Mouse (Mus musculus) megakaryocyte, embryonic 14.5 days (primary cell): ENCODE data around the gene Krtap4-16.
"Not testable (repeated sequence)": the region's sequence is repeated elsewhere in the genome, so short reads cannot be mapped to it uniquely, and the experiment has no call there.

ENCODE experiments used
- FLI1 ChIP-seq: IDR thresholded peaks from 2 replicates; pipeline ENCODE4 v1.6.1; 2012; ENCODE audit warnings: low read length, inconsistent platforms, mixed read lengths
- GATA1 ChIP-seq: IDR thresholded peaks from 3 replicates; pipeline ENCODE4 v1.6.1; 2012; ENCODE audit warnings: mixed read lengths, low read length, inconsistent platforms, borderline replicate concordance

DNA sequence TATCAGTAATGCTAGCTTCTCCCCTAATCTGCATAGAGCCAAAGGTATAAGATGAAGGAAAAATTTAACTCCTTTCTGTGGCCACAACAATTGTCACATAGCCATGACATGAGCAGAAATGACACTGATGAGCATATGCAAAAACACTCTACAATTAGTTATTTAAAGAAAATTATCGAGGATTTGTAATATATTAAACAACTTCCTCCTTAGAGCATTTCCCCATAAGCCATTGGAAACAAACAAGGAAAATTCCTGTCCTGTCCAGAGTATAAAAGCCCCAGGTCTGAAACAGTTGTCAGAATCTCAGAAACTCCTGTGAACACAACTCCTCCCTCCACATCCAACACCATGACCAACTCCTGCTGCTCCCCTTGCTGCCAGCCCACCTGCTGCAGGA is 12.8 kb upstream of the Krtap4-16 start, which contains the start of gene Gm11559:
- TF ChIP-seq GATA1, FLI1: not testable (repeated sequence)
